Mouse (Mus musculus) heart, adult 18-20 months (tissue): ENCODE results near the gene Extl2. TPM values are rescaled to one million over a fixed set of nuclear protein-coding genes. Genes with fewer than 3 reads are reported as not detected.

ENCODE experiments used
- DNase-seq, 2 experiments: peaks; one replicate each; pipeline ENCODE4 v3.0.0; 2021 to 2022; ENCODE audit warnings: mixed read lengths in 1 of 2
- total RNA-seq, 2 experiments: library from RNA; stranded (reverse); gene quantifications; 2 replicates each; pipeline ENCODE4 v1.2.3; 2021

The Extl2 gene
- total RNA-seq, 2 experiments from 2014 or later = 14.0 to 17.4 TPM

DNA sequence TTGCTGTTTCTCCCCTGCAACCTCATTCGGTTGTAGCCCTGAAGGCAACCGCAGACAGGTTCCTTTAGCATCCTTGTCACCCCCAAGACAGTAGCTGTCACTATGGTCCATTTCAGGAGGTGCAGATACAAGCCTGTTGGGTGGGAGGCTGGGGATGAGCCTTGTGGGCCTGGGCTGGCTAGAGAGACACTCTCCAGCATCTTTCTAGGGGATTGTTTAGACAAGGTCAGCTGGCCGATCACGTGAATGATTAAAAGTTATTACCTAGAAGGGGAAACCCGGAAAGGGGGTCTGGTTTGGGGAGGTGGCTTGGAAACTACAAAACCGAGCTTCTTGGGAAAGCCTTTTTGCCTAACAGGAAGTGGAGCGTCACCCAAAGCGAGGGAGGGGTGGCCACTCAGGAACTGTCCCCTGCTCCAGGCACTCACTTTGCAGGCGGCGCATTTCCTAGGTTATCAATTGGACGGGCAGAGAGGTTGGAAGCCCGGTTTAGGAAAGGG, 729 bp downstream of the Extl2 start:
- DNase-seq = peak; percentile 82 to 87

DNA sequence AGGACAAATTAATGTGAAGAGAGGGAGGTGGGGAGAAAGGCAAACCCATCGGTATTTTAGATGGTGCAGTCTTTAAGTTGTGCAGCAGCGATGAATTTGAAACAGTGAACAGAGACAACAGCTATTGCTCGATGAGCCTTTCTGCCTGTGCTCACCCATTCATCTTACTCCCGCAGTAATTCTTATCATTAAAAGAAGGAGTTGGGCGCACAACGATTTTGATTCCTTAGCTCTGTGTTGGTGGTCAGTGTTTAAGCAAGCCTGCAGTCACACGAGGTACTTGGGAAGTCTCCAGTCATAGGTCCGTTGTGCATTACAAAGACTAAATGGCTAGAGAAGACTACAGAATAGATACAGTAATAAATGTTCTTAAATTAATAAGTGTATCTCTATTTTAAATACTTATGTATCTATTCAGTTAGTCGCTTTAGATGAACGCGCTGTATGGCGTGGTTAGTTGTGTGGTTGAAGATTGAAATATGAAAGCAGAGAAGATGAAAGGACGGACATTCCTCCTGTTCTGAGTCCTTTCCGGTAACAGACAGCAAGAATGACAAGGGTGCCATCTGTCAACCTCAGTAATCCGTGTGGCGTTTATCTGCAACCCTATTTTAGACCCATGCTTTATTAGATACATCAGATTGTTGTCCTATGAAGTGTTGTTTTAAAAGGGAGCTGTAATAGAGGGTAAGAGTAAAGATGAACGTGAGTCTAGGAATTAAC, 2.5 kb downstream of the Extl2 start:
- DNase-seq = no peak

DNA sequence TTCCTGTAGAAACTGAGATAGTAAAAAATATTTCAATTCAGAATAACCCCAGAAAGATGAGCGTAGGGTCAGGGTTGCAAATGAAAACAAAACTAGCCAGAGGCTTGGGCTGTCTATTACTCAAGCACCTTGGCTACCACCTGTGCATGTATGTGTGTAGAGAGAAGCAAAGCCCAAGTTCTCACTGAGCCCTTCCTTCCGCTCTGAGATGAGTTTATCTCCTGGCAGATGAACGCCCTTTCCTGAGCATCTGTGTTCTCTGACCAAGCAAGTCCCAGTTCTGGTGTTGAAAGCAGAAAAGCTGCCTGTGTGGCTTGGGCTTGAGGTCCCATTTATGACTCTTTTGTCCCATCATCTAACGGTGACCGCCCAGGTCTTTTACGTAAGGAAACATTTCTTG, 7.6 kb downstream of the Extl2 start:
- DNase-seq = no peak

DNA sequence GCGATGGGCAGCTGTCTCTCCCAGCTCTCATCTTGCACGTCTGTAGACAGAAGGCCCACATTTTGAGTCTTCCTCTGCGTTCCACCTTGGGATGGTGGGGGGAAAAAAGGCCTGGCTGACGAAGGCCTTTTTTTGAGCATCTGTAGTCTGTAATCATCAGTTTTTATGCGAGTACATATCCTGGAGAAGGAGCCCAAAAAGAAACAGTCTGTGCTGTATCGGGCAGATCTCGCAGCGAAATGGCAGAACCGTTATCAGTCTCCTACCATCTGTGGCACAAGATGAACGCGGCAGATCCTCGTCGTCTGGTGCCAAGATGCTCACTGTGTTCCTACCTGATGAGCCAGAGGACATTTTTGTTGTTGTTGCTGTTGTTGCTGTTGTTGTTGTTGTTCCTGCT, 8.9 kb downstream of the Extl2 start:
- DNase-seq = no peak

DNA sequence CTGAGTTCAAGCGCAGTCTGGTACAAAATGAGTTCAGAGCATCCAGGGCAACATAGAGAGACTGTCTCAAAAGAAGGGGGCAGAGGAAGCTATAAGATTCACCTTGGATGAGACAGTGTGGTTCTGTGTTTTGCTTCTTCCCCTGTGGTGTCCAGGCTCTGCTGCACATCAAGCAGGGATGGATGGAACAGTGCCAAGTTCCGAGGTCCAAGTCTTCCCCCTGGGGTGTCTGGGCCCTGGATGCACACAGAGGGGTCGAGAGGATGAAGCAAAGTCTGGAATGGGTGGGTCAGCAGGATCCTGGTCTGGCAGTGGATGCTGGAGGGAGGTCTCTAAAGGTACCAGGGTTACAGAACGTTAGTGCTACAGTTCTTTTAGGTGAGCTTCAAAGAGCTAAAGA, 11.3 kb downstream of the Extl2 start:
- no peak for DNase-seq

DNA sequence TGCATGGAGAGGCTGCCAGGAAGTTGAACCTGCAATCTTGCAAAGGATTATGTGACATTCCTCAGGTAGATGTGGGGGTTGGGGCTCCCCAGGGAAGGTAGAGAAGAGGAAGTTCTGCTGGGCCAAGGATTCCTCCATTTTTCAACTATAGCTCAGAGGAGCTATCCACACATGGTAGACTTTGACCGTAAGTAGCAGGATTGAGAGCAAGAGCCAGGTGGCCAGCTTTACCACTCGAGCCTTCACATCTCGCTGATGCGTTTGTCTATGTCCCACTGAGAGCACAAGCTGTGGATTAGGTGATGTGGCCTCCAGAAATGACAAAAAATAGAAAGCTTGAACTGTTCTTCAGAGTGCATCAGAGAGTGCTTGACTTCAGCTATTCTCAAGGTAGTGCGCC, 11.9 kb downstream of the Extl2 start:
- no peak for DNase-seq

DNA sequence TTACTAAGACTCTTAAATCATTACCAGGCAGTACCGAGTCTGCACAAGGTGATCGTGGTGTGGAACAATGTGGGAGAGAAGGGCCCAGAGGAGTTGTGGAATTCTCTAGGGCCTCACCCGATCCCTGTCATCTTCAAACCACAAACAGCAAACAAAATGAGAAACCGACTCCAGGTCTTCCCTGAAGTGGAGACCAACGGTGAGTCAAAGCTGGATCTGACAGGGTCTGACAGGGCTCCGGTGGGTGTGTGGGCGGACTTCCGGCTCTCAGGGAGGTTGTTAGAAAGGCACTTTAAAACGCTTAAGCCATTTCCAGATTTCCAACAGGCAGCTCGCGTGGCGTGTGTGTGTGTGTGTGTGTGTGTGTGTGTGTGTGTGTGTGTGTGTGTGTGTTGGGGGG, 17.0 kb downstream of the Extl2 start:
- DNase-seq = no peak

DNA sequence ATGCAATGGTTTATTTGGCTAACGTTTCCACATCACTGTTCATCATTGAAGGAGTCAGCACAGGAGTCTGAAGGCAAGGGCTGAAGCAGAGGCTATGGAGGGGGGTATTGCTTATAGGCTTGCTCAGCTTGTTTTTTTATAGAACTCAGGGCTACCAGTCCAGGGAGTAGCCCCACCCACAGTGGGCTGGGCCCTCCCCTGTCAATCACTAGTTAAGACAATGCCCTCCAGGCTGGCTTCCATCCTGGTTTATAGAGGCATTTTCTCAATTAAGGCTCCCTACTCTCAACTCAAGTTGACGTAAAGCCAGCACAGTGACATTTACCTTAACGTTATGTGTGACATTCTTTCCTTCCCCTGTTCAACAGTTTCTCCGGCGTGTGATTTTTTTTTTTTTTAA, 17.4 kb downstream of the Extl2 start:
- DNase-seq = no peak

DNA sequence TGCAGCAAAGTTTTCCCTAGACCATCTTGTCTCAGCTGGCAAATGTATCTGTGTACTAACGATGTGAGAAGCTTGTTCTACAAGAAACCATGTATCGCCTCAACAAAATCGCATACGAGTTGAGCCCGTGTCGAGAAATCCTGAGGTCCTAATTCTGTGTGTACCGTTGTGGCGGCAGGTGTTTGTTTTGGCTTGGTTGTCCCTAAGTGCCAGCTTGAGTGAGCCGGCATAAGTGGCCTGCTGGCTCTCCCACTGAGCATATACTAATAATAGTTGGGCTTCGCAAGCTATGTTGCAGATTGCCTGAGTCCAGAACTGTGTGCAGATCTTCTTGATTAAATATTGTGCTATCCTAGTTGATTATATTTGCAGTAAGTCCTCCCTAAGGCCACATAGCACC, 18.4 kb downstream of the Extl2 start:
- DNase-seq = peak; percentile 13 to 19

DNA sequence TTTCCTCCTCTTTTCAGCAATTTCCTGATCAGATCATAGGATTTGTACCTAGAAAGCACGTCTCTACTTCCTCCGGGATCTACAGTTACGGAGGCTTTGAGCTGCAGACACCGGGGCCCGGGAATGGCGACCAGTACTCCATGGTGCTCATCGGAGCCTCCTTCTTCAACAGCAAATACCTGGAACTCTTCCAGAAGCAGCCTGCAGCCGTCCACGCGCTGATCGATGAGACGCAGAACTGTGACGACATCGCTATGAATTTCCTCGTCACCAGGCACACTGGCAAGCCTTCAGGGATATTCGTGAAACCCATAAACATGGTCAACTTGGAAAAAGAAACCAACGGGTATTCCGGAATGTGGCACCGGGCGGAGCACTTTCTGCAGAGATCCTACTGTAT, 19.7 kb downstream of the Extl2 start:
- no peak for DNase-seq

DNA sequence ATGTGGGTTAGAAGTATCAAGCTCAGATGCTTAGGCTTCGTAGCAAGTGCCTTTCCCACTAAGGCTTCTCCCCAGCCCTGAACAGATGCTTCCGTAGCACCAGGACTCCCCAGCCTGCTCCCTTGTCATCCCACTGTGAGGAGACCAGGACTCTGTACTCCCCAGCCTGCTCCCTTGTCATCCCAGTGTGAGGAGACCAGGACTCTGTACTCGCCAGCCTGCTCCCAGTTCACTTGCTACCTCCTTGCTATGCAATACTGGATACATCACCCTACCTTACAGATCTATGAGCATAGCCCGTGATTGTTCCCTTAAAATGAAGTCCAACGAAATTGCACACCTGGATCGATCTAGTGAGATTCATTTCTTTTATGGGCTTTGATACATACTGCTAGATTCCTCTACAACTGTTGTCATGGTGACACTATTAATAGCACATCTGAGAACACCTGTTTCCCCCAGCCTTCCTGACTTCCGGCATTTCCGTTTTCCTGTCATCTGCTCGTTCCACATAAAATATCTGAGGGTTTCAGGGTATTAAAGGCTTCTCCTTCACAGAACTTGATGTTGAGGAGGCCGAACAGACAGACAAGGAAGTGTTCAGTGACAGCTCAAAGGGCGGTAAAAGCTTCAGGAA, 23.0 kb downstream of the Extl2 start:
- DNase-seq = no peak

DNA sequence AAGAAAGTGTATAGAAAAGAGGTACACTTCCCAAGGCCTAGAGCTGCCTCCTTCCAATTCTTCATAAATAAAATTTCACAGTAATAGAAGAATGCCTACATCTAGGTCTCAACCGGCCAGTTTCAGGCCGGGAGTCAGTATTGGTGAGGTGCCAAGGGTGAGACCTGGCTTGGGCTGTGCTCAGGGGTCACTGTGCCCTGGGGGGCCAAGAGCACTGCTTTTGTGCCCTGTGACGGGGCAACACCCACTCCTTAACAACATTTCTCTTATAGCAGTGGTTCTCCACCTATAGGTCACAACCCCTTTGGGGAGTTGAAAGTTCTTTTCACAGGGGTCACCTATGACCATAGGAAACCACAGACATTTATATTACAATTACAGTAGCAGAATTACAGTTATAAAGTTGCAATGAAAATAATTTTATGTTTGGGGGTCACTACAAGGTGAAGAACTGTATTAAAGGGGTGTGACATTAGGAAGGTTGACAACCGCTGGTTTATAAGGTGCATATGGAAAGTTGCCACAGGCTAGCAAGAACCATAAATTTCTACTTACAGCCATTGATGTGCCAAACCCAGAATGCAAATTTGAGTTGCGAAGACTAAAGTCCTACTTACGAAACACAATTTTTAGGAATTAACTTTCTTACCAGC, 26.1 kb downstream of the Extl2 start:
- DNase-seq = no peak

DNA sequence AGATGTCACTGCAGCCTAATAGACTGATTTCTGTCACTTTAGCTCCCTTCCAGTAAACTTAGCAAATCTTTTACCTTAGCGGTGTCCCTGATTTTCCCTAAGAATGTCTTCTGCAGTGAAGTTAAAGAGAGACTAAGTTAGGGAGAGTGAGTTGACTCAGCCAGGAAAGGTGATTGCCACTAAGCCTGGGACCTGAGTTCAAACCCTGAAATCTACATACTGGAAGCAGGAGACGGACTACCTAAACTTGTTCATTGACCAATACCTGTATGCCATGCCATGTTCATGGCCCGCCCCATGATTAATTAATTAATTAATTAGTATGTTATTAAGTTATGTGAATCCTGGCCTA, 26.6 kb downstream of the Extl2 start:
- DNase-seq = peak; percentile 8 to 67

DNA sequence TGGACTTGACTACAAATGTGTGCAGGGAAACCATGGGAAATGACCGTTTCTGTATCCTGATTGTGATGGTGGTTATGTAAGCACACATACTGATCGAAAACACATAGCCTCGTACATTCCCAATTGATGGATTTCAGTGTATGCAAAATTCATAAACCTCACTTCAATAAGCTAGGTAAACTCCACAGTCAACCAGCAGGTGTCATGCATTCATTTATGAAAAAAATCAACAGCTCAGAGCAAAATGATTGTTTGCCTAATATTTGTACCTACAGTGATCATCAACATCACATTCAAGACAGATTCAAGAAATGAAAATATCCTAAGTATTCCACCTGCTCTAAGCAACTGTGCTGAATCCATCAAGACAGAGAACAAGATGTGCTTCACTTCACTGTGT, 33.5 kb downstream of the Extl2 start:
- DNase-seq = peak in 1 of 2 experiments; percentile 27

DNA sequence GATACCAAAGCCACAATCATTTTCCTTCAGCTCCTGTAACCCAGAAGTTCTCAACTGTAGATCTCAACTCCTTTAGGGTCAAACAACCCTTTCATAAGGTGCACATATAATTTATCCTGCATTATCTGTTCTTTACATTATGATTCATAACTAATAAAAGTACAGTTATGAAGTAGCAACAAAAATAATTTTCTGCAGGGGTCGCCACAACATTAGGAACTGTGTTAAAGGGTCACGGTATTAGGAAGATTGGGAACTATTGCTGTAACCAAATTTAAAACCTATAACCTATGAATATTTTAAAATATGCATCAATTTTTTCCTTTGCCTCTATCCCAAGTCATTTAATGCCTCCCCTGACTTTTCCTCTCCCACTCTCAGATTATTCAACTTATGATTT, 38.7 kb downstream of the Extl2 start:
- peak in 1 of 2 experiments; percentile 49 for DNase-seq

DNA sequence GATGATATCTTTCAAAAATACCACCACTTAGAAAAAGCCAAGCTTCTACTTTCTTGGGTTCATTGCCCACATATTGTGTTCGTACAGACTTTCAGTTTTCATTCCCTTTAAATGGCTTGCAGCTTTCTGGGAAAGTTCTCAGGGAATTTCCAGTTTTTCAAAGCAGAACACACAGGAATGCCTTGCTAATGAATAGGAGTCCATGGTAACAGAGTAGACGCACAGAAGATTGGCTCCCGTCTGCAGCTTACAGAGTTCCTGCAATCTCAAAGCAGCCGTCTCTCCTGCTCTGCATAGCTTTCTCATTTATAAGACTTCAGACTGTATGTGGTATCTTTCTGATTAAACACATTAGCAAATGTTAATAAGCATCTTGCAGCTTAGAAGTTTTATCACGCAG, 39.8 kb downstream of the Extl2 start:
- DNase-seq = no peak

DNA sequence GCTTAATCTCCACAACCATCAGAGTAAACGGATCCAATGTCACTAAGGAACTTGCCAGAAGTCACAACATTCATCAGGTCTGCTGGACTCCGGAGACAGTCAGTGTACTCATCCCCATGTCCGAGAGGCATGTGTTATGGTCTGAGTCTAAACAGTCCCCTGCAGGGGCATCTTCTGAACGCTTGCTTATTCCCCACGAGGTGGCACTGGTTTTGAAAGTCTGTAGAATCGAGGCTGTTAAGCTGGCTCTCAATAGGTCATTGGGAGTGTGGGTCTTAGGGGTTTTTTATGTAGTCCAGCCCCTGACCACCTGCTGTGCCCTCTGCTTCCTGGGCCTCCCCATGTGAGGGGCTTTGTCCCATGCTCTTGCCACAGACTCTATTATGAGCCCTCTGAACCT, 49.8 kb downstream of the Extl2 start:
- no peak for DNase-seq

DNA sequence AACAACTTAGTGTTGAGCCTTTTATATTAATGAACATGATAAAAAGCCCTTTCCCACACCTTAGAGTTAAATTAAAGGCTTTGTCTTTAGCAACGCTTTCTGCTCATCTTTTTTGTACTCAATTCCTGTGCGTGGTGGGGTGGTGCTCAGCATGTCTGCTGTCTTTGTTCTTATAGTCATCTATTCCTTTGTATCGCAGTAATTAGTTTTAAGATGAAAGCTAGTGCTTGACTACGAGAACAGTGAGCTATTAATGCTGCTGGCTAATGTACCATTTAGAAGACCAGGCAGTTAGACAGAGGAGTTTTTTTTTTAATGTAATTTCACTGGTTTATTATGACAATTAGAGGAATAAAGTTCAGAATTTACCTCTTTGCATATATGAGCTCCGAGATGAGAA, 53.1 kb downstream of the Extl2 start:
- DNase-seq = no peak

DNA sequence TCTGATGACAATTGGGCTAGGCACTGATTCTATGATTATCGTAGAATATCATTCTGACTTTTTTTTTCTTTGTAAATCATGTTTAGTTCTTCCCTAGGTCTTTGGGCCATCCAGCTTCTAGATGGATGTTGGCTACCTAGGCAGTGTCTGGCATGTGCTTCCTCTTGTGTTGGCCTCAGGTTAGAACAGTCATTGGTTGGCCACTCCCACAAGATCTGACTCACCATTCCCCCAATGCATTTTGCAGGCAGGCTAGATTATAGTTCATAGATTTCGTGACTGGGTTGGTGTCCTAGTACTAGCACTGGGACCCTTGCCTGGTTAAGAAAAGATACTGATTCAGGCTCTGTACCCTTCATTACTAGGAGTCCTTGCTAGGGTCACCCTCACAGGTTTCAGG, 54.9 kb downstream of the Extl2 start:
- DNase-seq = no peak

DNA sequence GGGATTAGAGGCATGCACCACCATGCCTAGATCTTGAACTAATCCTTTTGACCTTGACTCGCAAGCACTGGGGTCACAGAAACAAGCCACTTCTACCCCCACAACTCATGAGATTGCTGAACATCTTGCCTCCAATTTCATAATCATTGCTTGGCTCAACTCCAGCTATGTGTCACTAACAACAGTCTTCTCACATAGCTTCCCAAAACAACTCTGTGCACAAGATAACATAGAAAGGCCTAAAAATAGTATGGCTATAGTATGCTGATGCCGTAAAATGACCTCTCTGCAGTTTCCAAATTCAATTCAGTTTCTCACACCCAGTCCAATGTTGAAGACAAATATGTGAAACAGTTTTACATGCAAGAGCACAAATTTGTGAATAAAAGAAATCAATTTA, 65.3 kb downstream of the Extl2 start:
- peak; percentile 32 to 35 for DNase-seq

DNA sequence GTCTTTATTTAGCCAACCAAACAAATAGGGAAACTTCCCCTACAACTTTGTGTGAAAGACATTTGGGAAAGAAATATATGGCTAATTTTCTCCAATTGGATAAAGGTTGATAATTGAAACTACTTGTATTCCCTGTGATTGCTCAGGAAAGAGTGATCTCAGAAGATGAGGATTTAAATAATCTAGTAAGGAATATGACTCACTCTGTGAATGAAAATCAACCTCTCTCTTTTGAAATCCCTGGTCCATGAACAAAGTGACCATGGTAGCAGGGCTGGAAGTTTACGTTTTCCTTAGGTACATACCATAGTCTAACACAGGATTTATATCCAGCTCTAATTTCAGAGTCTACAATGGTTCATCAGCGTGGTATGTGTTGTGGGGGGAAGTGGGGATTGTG, 69.5 kb downstream of the Extl2 start:
- DNase-seq = no peak

DNA sequence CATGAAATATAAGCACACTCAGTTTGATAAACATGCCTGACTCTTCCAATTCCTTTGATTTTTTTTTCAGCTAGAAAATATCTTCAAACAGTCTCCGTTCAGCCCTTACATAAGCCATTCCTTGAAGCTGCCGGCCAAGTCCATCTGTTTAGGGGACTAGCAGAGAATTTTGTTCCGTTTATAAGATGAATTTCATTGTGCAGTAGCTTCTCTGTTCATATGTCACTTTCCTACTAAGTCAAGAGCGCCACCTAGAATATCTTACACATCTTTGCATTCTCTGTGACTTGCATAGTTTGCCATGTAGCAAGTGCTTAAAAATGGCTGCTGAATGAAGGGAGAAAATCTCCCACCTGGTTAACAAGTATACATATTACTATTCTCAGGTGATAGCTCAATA, 71.2 kb downstream of the Extl2 start:
- no peak for DNase-seq
